Mouse (Mus musculus): ENCODE measurements around the gene Wbp2nl.

- TF ChIP-seq EP300 (IDR thresholded peaks at IDR 0.05; ENCODE audit: low read depth) (no peak), CTCF (IDR thresholded peaks at IDR 0.05; ENCODE audit: low read depth) (no peak)
Measured at GRCm38 (mm10) chr15:82325382-82325781, 26.6 kb downstream of the Wbp2nl start.
